11 mouse cellular contexts compared by ENCODE assay signal in genomic region chr8:121968542-121968941, GRCm38 (mm10). TPM values are rescaled to one million over a fixed set of nuclear protein-coding genes. Genes with fewer than 3 reads are reported as not detected.
A peak's percentile ranks its signal among the peaks of the same experiment; 100 is the strongest.
DNase-seq lines count a peak whose midpoint lies in the region; ATAC-seq and TF ChIP-seq lines count a peak whose summit lies in the region.
"Had no signal": no experiment of that assay in that cellular context is flagged by ENCODE, and none has a peak within 500 bp of the region (broad histone marks: within the 10 kb centered on the region; RNA-seq: fewer than 3 reads in every experiment).

No protein-coding gene starts in this region.

- no peaks in the 10 kb centered on the region for H3K27me3 ChIP-seq in forebrain, embryonic 14.5 days (replicated peaks; ENCODE audit: control insufficient read depth, insufficient read depth, low read length)
- H3K27me3 ChIP-seq in forebrain, embryonic 11.5 days (ENCODE audit: control insufficient read depth, insufficient read depth, low read length), result no peaks in the 10 kb centered on the region
- no peaks in the 10 kb centered on the region for H3K27me3 ChIP-seq in MEL (ENCODE audit: control insufficient read depth in 1 of 2, insufficient read depth in 2 of 2, low read length in 2 of 2)
- H3K27me3 ChIP-seq in limb, embryonic 13.5 days, result no peaks in the 10 kb centered on the region
- H3K27me3 ChIP-seq in intestine, embryonic 15.5 days (replicated peaks), result no peaks in the 10 kb centered on the region

- intact Hi-C loops in left cerebral cortex, adult 2 months (cut with DNase I), result no loop called here
- intact Hi-C loops in left cerebral cortex, postnatal 36 days (cut with DNase I), result no loop called here

- WGBS in forebrain, embryonic 14.5 days, result 79% methylated on average over 4 of the region's 4 CpGs
- 79% methylated on average over 4 of the region's 4 CpGs for WGBS in forebrain, embryonic 11.5 days
- WGBS in limb, embryonic 13.5 days, result 57% methylated on average over 4 of the region's 4 CpGs
- WGBS in intestine, embryonic 15.5 days, result 48% methylated on average over 4 of the region's 4 CpGs

- no peak for TF ChIP-seq POLR2A in MEL (IDR thresholded peaks at IDR 0.05; ENCODE audit: control insufficient read depth in 1 of 2, insufficient read depth in 1 of 2, low read depth in 1 of 2, low read length in 2 of 2, poor library complexity in 1 of 2)

- H3K9ac ChIP-seq in forebrain, embryonic 14.5 days (ENCODE audit: low read length), result no peak overlapping the region
- H3K9ac ChIP-seq in forebrain, embryonic 11.5 days (ENCODE audit: low read length), result no peak overlapping the region
- H3K9ac ChIP-seq in MEL (ENCODE audit: control insufficient read depth, low read depth, low read length, poor library complexity, severe bottlenecking), result no peak overlapping the region
- no peak overlapping the region for H3K9ac ChIP-seq in limb, embryonic 13.5 days
- H3K9ac ChIP-seq in intestine, embryonic 15.5 days, result no peak overlapping the region

- H3K79me2 ChIP-seq in MEL (ENCODE audit: control insufficient read depth, insufficient read depth, low read length, poor library complexity), result peaks cover 3% of the 10 kb centered on the region; the same call in 1 of the 2 replicates

- H3K4me3 ChIP-seq in forebrain, embryonic 14.5 days (ENCODE audit: low read depth, low read length), result no peak overlapping the region
- no peak overlapping the region for H3K4me3 ChIP-seq in forebrain, embryonic 11.5 days (ENCODE audit: low read depth, low read length)
- no peak overlapping the region for H3K4me3 ChIP-seq in left cerebral cortex, adult 2 months
- H3K4me3 ChIP-seq in MEL (ENCODE audit: control insufficient read depth in 1 of 2, insufficient read depth in 1 of 2, low read depth in 2 of 2, low read length in 2 of 2), result no peak overlapping the region
- no peak overlapping the region for H3K4me3 ChIP-seq in limb, embryonic 13.5 days
- no peak overlapping the region for H3K4me3 ChIP-seq in intestine, embryonic 15.5 days (replicated peaks)

- no peak for ATAC-seq in forebrain, embryonic 14.5 days
- ATAC-seq in forebrain, embryonic 11.5 days (replicated peaks; ENCODE audit: low FRiP score), result no peak
- ATAC-seq in limb, embryonic 13.5 days (ENCODE audit: low FRiP score, low read depth), result no peak
- ATAC-seq in intestine, embryonic 15.5 days, result no peak

- no peaks in the 10 kb centered on the region for H3K9me3 ChIP-seq in forebrain, embryonic 14.5 days (replicated peaks; ENCODE audit: control insufficient read depth, low read length)
- no peaks in the 10 kb centered on the region for H3K9me3 ChIP-seq in forebrain, embryonic 11.5 days (ENCODE audit: control insufficient read depth, low read length)
- H3K9me3 ChIP-seq in MEL (replicated peaks; ENCODE audit: insufficient read depth, low read length), result no peaks in the 10 kb centered on the region
- H3K9me3 ChIP-seq in limb, embryonic 13.5 days, result no peaks in the 10 kb centered on the region
- no peaks in the 10 kb centered on the region for H3K9me3 ChIP-seq in intestine, embryonic 15.5 days

- H3K4me1 ChIP-seq in forebrain, embryonic 14.5 days (ENCODE audit: control insufficient read depth, insufficient read depth, low read length), result peaks cover 22% of the 10 kb centered on the region
- H3K4me1 ChIP-seq in forebrain, embryonic 11.5 days (replicated peaks; ENCODE audit: control insufficient read depth, insufficient read depth, low read length), result peaks cover 22% of the 10 kb centered on the region
- H3K4me1 ChIP-seq in MEL (ENCODE audit: control insufficient read depth in 1 of 2, insufficient read depth in 2 of 2, low read length in 2 of 2), result no peaks in the 10 kb centered on the region
- H3K4me1 ChIP-seq in limb, embryonic 13.5 days, result peaks cover 51% of the 10 kb centered on the region
- H3K4me1 ChIP-seq in intestine, embryonic 15.5 days (replicated peaks), result peaks cover 33% of the 10 kb centered on the region

- no peaks in the 10 kb centered on the region for H3K36me3 ChIP-seq in forebrain, embryonic 14.5 days (ENCODE audit: control insufficient read depth, insufficient read depth, low read length)
- no peaks in the 10 kb centered on the region for H3K36me3 ChIP-seq in forebrain, embryonic 11.5 days (ENCODE audit: control insufficient read depth, insufficient read depth, low read length)
- no peaks in the 10 kb centered on the region; a peak in 1 of 4 replicates for H3K36me3 ChIP-seq in MEL (ENCODE audit: control insufficient read depth in 1 of 2, insufficient read depth in 2 of 2, low read length in 2 of 2)
- peaks cover 9% of the 10 kb centered on the region for H3K36me3 ChIP-seq in limb, embryonic 13.5 days
- H3K36me3 ChIP-seq in intestine, embryonic 15.5 days, result no peaks in the 10 kb centered on the region

- peak overlapping the region; percentile 6; the same call in 1 of the 2 replicates for H3K27ac ChIP-seq in forebrain, embryonic 14.5 days (ENCODE audit: low read depth, low read length)
- H3K27ac ChIP-seq in forebrain, embryonic 11.5 days (ENCODE audit: low read depth, low read length), result no peak overlapping the region
- peak overlapping the region; percentile 60; the same call in 1 of the 2 replicates for H3K27ac ChIP-seq in left cerebral cortex, adult 2 months
- no peak overlapping the region for H3K27ac ChIP-seq in MEL (ENCODE audit: control insufficient read depth, low read depth, low read length)
- 0 out of 2 replicates have a peak overlapping the region, but pooled peaks have one; percentile 73 for H3K27ac ChIP-seq in limb, embryonic 13.5 days
- no peak overlapping the region for H3K27ac ChIP-seq in intestine, embryonic 15.5 days

- H3K4me2 ChIP-seq in forebrain, embryonic 14.5 days (ENCODE audit: low read length), result no peak overlapping the region
- no peak overlapping the region for H3K4me2 ChIP-seq in forebrain, embryonic 11.5 days (ENCODE audit: low read depth, low read length, severe bottlenecking)
- H3K4me2 ChIP-seq in limb, embryonic 13.5 days (replicated peaks), result no peak overlapping the region
- H3K4me2 ChIP-seq in intestine, embryonic 15.5 days (replicated peaks), result no peak overlapping the region

- no peak for TF ChIP-seq RAD21 in MEL (IDR thresholded peaks at IDR 0.05; ENCODE audit: low read depth, low read length)

- TF ChIP-seq CTCF in left cerebral cortex, adult 2 months (IDR thresholded peaks at IDR 0.05), result no peak
- no peak for TF ChIP-seq CTCF in MEL (IDR thresholded peaks at IDR 0.05 in 2 of 3, conservative IDR thresholded peaks at IDR 0.05 in 1 of 3; ENCODE audit: control insufficient read depth in 1 of 3, insufficient read depth in 1 of 3, low read depth in 2 of 3, low read length in 3 of 3, poor library complexity in 1 of 3, severe bottlenecking in 1 of 3)

- peak; percentile 39 to 58 for TF ChIP-seq EP300 in MEL (IDR thresholded peaks at IDR 0.05; ENCODE audit: low read depth in 1 of 2, low read length in 2 of 2)

- DNase-seq in forebrain, embryonic 14.5 days (ENCODE audit: low spot score), result no peak
- DNase-seq in forebrain, embryonic 11.5 days (ENCODE audit: low spot score), result no peak
- DNase-seq in left cerebral cortex, adult 2 months (ENCODE audit: extremely low spot score in 1 of 2, low spot score in 2 of 2), result no peak
- no peak for DNase-seq in left cerebral cortex, postnatal 36 days (ENCODE audit: low spot score in 2 of 2)
- peak; percentile 38 for DNase-seq in MEL (ENCODE audit: low read depth, low spot score)
- no peak for DNase-seq in embryo, embryonic 9.5 days (ENCODE audit: extremely low spot score)
- DNase-seq: kidney, postnatal 14 days had no signal

TF ChIP-seq in MEL, 35 proteins besides CTCF, POLR2A, EP300 and RAD21:
- no peak for TF ChIP-seq ZNF384 (IDR thresholded peaks at IDR 0.05; ENCODE audit: low read depth, low read length)
- TF ChIP-seq ZKSCAN1 (IDR thresholded peaks at IDR 0.05; ENCODE audit: low read depth, low read length), result no peak
- TF ChIP-seq HCFC1 (IDR thresholded peaks at IDR 0.05; ENCODE audit: low read depth, low read length), result no peak
- TF ChIP-seq POLR2AphosphoS2 (IDR thresholded peaks at IDR 0.05; ENCODE audit: low read length), result no peak
- TF ChIP-seq SIN3A (IDR thresholded peaks at IDR 0.05; ENCODE audit: low read length), result peak; percentile 35; the same call in 1 of the 2 replicates
- peak; percentile 69 for TF ChIP-seq RCOR1 (IDR thresholded peaks at IDR 0.05; ENCODE audit: low read depth, low read length)
- peak; percentile 52; the same call in 1 of the 2 replicates for TF ChIP-seq GATA1 (IDR thresholded peaks at IDR 0.05; ENCODE audit: low read depth, low read length)
- TF ChIP-seq TCF12 (IDR thresholded peaks at IDR 0.05; ENCODE audit: low read depth, low read length), result peak; percentile 63
TF ChIP-seq in MEL: peak in this region for 4.

RNA-seq across cellular contexts. Expression of gene Banp, which starts 19.0 kb away (rescaled TPM):
- 47.2 and 57.7 TPM in 2 replicates for polyA plus RNA-seq in forebrain, embryonic 14.5 days (2014; fragmentation: Nextera tagmentation; extraction: Ambion mirVana)
- polyA plus RNA-seq in forebrain, embryonic 11.5 days (2014; fragmentation: Nextera tagmentation; extraction: Ambion mirVana), result 53.1 and 60.9 TPM in 2 replicates
- total RNA-seq in left cerebral cortex, adult 2 months (2021), result 10 to 100 TPM; 31.4 to 62.5 TPM
- total RNA-seq in left cerebral cortex, postnatal 36 days (2021), result 10 to 100 TPM; 25.8 to 47.8 TPM
- 19.2 and 20.8 TPM in 2 replicates for total RNA-seq in MEL (2012; rRNA removed)
- 10 to 100 TPM in 1 of 2 experiments, not detected in 1; 28.4 TPM for polyA plus RNA-seq in MEL (2012; ENCODE audit: insufficient read depth in 1 of 2, insufficient read length in 2 of 2, low read depth in 1 of 2, low replicate concordance in 2 of 2, missing spikeins in 1 of 2)
- polyA plus RNA-seq in limb, embryonic 13.5 days (2015; fragmentation: Nextera tagmentation; extraction: Ambion mirVana), result 42.0 and 53.6 TPM in 2 replicates
- polyA plus RNA-seq in intestine, embryonic 15.5 days (2015; fragmentation: Nextera tagmentation; extraction: Ambion mirVana), result 32.4 and 34.1 TPM in 2 replicates

RNA-seq across cellular contexts. Expression of gene Car5a, which starts 23.8 kb away (rescaled TPM):
- polyA plus RNA-seq in forebrain, embryonic 14.5 days (2014; fragmentation: Nextera tagmentation; extraction: Ambion mirVana), result 0.28 and 0.46 TPM in 2 replicates
- polyA plus RNA-seq in forebrain, embryonic 11.5 days (2014; fragmentation: Nextera tagmentation; extraction: Ambion mirVana), result not detected in 2 replicates
- total RNA-seq in left cerebral cortex, adult 2 months (2021), result not detected
- total RNA-seq in left cerebral cortex, postnatal 36 days (2021), result not detected
- not detected in 2 replicates for total RNA-seq in MEL (2012; rRNA removed)
- under 1 TPM in 1 of 2 experiments, not detected in 1; 0.08 TPM for polyA plus RNA-seq in MEL (2012; ENCODE audit: insufficient read depth in 1 of 2, insufficient read length in 2 of 2, low read depth in 1 of 2, low replicate concordance in 2 of 2, missing spikeins in 1 of 2)
- polyA plus RNA-seq in limb, embryonic 13.5 days (2015; fragmentation: Nextera tagmentation; extraction: Ambion mirVana), result not detected in 2 replicates
- polyA plus RNA-seq in intestine, embryonic 15.5 days (2015; fragmentation: Nextera tagmentation; extraction: Ambion mirVana), result 0.21 and 0.33 TPM in 2 replicates
- total RNA-seq: monocyte, adult 5-6 weeks had no signal
- polyA plus RNA-seq: gonadal fat pad, adult 2 months had no signal

Comparison
In these comparisons a context has a peak if more than half of its experiments do, and no peak if none do; other contexts are left out.
1. H3K27ac ChIP-seq: peak in forebrain, embryonic 14.5 days (single experiment), left cerebral cortex, adult 2 months (single experiment) and limb, embryonic 13.5 days (single experiment); none in forebrain, embryonic 11.5 days (single experiment), MEL (single experiment) and intestine, embryonic 15.5 days (single experiment).